Mouse (Mus musculus) olfactory bulb, adult 2 months (tissue): ENCODE results near the gene Kif11.

Experiments used
- CTCF ChIP-seq: fragments of 200-500 bp; IDR thresholded peaks from 2 replicates; pipeline ENCODE4 v1.5.1; 2012; ENCODE audit warnings: low read depth, mild to moderate bottlenecking, low read length, moderate library complexity; ENCODE audit not compliant: insufficient read depth
- POLR2A ChIP-seq: fragments of 200-500 bp; IDR thresholded peaks from 2 replicates; pipeline ENCODE4 v1.6.1; 2012; ENCODE audit warnings: mild to moderate bottlenecking, low read depth, low read length, moderate library complexity; ENCODE audit not compliant: insufficient read depth

DNA sequence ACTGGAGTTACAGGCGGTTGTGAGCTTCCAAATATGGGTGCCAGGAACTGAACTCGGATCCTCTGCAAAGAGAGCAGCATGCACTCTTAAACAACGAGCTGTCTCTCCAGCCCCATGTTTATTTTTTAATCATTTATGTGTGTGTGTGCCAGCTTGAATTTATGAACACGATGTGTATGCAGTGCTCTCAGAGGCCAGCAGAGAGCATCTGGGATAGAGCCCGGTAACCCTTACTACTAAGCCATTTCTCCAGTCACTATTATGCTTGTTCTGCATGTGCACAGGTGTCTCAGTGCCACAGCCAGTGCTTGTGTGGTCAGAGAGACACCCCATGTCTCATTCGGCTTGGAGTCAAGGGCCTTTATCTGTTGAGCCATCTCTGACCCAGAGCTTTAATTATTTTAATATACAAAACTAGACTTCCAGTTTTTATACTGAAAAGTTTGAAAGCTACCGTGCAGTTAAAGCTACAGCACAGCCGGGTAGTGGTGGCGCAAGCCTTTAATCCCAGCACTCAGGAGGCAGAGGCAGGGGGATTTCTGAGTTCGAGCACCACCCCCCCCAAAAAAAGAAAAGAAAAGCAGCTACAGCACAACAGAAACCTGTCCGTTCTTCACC lies 55.0 kb downstream of the Kif11 start:
- TF ChIP-seq POLR2A (no peak), CTCF (no peak)
